Mouse (Mus musculus): Measurements from ENCODE around the gene Eps15l1.

The Eps15l1 gene

GRCm38 (mm10) chr8:72318801-72319322 is 102.4 kb downstream of the Eps15l1 start, which contains the start of gene Klf2:
Gene Klf2, plus strand, starts transcription at chr8:72319033.
- DNase-seq, result peak; percentile 85

- no peak for DNase-seq
Observed at GRCm38 (mm10) chr8:72317741-72318301, 103.4 kb downstream of the Eps15l1 start.

- DNase-seq, result no peak
Observed at GRCm38 (mm10) chr8:72316053-72316695, 105.1 kb downstream of the Eps15l1 start.

- no peak for DNase-seq
Observed at GRCm38 (mm10) chr8:72312926-72313518, 108.2 kb downstream of the Eps15l1 start.

- DNase-seq, result peak; percentile 85
Observed at GRCm38 (mm10) chr8:72310849-72311506, 110.3 kb downstream of the Eps15l1 start.

- DNase-seq, result no peak
Observed at GRCm38 (mm10) chr8:72308276-72308675, 113.0 kb downstream of the Eps15l1 start.

- DNase-seq, result no peak
Observed at GRCm38 (mm10) chr8:72306913-72307312, 114.3 kb downstream of the Eps15l1 start.

- DNase-seq, result no peak
Observed at GRCm38 (mm10) chr8:72305210-72305905, 115.9 kb downstream of the Eps15l1 start, which contains the start of gene Gm10282. Gene Gm10282, minus strand, starts transcription at chr8:72305260.

- peak; percentile 48 for DNase-seq
Observed at GRCm38 (mm10) chr8:72303633-72304032, 117.6 kb downstream of the Eps15l1 start.

- DNase-seq, result no peak
Observed at GRCm38 (mm10) chr8:72302986-72303612, 118.2 kb downstream of the Eps15l1 start.

GRCm38 (mm10) chr8:72301497-72301896 is 119.8 kb downstream of the Eps15l1 start:
- DNase-seq, result no peak

GRCm38 (mm10) chr8:72300654-72301400 is 120.4 kb downstream of the Eps15l1 start:
- DNase-seq, result no peak

GRCm38 (mm10) chr8:72298928-72299327 is 122.3 kb downstream of the Eps15l1 start:
- no peak for DNase-seq

- no peak for DNase-seq
Observed at GRCm38 (mm10) chr8:72296561-72296960, 124.7 kb downstream of the Eps15l1 start.

GRCm38 (mm10) chr8:72295679-72296078 is 125.6 kb downstream of the Eps15l1 start:
- DNase-seq, result peak; percentile 58

GRCm38 (mm10) chr8:72295125-72295524 is 126.1 kb downstream of the Eps15l1 start:
- no peak for DNase-seq

- no peak for DNase-seq
Observed at GRCm38 (mm10) chr8:72293309-72293708, 128.0 kb downstream of the Eps15l1 start.

- DNase-seq, result no peak
Observed at GRCm38 (mm10) chr8:72291104-72291503, 130.2 kb downstream of the Eps15l1 start.

Data from right cerebral cortex, adult 18-20 months (tissue).